Mouse (Mus musculus) kidney, embryonic 14.5 days (tissue): ENCODE data around the gene Meox1. TPM values are rescaled to one million over a fixed set of nuclear protein-coding genes. Genes with fewer than 3 reads are reported as not detected.

Experiments
- ATAC-seq: fragments of 200-750 bp; cut with Nextera tagmentation; 2 replicates; pipeline ENCODE4 v1.8.0; 2017; ENCODE audit warnings: moderate number of reproducible peaks, mild to moderate bottlenecking, moderate TSS enrichment, moderate library complexity; ENCODE audit not compliant: low FRiP score, low TSS enrichment
- H3K27ac ChIP-seq: fragments of 300-500 bp; sonication (generic); 2 replicates; pipeline ENCODE4 v1.5.1; 2014; ENCODE audit warnings: low read depth, mild to moderate bottlenecking, low read length, moderate library complexity, mixed read lengths
- H3K27me3 ChIP-seq: fragments of 300-500 bp; sonication (generic); 2 replicates; pipeline ENCODE4 v1.6.1; 2014; ENCODE audit warnings: mild to moderate bottlenecking, low read length; ENCODE audit not compliant: control insufficient read depth, insufficient read depth
- H3K36me3 ChIP-seq: fragments of 300-500 bp; sonication (generic); 2 replicates; pipeline ENCODE4 v1.6.1; 2014; ENCODE audit warnings: low read length, mixed read lengths; ENCODE audit not compliant: control insufficient read depth, insufficient read depth
- H3K4me1 ChIP-seq: fragments of 300-500 bp; sonication (generic); 2 replicates; pipeline ENCODE4 v1.6.1; 2014; ENCODE audit warnings: low read length, mixed read lengths; ENCODE audit not compliant: control insufficient read depth, insufficient read depth
- H3K4me2 ChIP-seq: fragments of 300-500 bp; sonication (generic); replicated peaks from 2 replicates; pipeline ENCODE4 v1.6.1; 2014; ENCODE audit warnings: low read depth, mild to moderate bottlenecking, low read length
- H3K4me3 ChIP-seq: fragments of 300-500 bp; sonication (generic); 2 replicates; pipeline ENCODE4 v1.5.1; 2014; ENCODE audit warnings: mild to moderate bottlenecking, low read length
- H3K9ac ChIP-seq: fragments of 300-500 bp; sonication (generic); 2 replicates; pipeline ENCODE4 v1.6.1; 2014; ENCODE audit warnings: low read depth, mild to moderate bottlenecking, low read length, moderate library complexity
- H3K9me3 ChIP-seq: fragments of 300-500 bp; sonication (generic); 2 replicates; pipeline ENCODE4 v1.6.1; 2016; ENCODE audit warnings: low read length; ENCODE audit not compliant: control insufficient read depth
- WGBS: fragments of 180-500 bp; shearing (Covaris S2); extraction: QIAGEN DNeasy Blood & Tissue Kit; methylation state at CpG from one replicate; pipeline ENCODE4 v1.1.7; 2014; 5-methylcytosine and 5-hydroxymethylcytosine counted together
- polyA plus RNA-seq: library from polyadenylated mRNA; unstranded; fragments of >200 nt; fragmentation: Nextera tagmentation; extraction: Ambion mirVana; gene quantifications from 2 replicates; pipeline ENCODE4 v1.2.1, GENCODE M21; 2014

Meox1 gene
- polyA plus RNA-seq, 1 experiment from 2014 or later = 15.6 TPM

- 24% methylated on average over 21 of the region's 21 CpGs for WGBS
- Histone ChIP-seq H3K4me2 (no peak overlapping the region), H3K27me3 (peaks cover 5% of the 10 kb centered on the region), H3K4me1 (peaks cover 12% of the 10 kb centered on the region), H3K9ac (0 out of 2 replicates have a peak overlapping the region, but pooled peaks have one; percentile 7), H3K9me3 (no peaks in the 10 kb centered on the region), H3K27ac (no peak overlapping the region), H3K36me3 (no peaks in the 10 kb centered on the region), H3K4me3 (no peak overlapping the region)
- peak; percentile 17; the same call in 1 of the 2 replicates for ATAC-seq
These were observed 16.2 kb upstream of the Meox1 start for GRCm38 (mm10) chr11:101910230-101910946.

- Histone ChIP-seq H3K9ac (no peak overlapping the region), H3K4me1 (peaks cover 17% of the 10 kb centered on the region), H3K27ac (no peak overlapping the region), H3K9me3 (no peaks in the 10 kb centered on the region), H3K4me2 (no peak overlapping the region), H3K36me3 (no peaks in the 10 kb centered on the region), H3K27me3 (peaks cover 5% of the 10 kb centered on the region), H3K4me3 (no peak overlapping the region)
- ATAC-seq = peak; percentile 60
- WGBS = 15% methylated on average over 6 of the region's 6 CpGs
These were observed 14.6 kb upstream of the Meox1 start for GRCm38 (mm10) chr11:101908777-101909176.

GRCm38 (mm10) chr11:101905115-101905514 is 10.9 kb upstream of the Meox1 start:
- H3K9me3 ChIP-seq = no peaks in the 10 kb centered on the region
- no peaks in the 10 kb centered on the region for H3K36me3 ChIP-seq
- H3K4me3 ChIP-seq = no peak overlapping the region
- H3K27ac ChIP-seq = no peak overlapping the region
- ATAC-seq = no peak
- 32% methylated on average over 13 of the region's 13 CpGs for WGBS
- no peak overlapping the region for H3K4me2 ChIP-seq
- H3K27me3 ChIP-seq = peaks cover 5% of the 10 kb centered on the region; the same call in 1 of the 2 replicates
- H3K4me1 ChIP-seq = peaks cover 31% of the 10 kb centered on the region
- no peak overlapping the region for H3K9ac ChIP-seq

GRCm38 (mm10) chr11:101901309-101901708 is 7.1 kb upstream of the Meox1 start:
- WGBS = 11% methylated on average over 8 of the region's 8 CpGs
- H3K4me3 ChIP-seq = no peak overlapping the region
- H3K4me1 ChIP-seq = peaks cover 35% of the 10 kb centered on the region
- no peaks in the 10 kb centered on the region for H3K36me3 ChIP-seq
- no peak overlapping the region for H3K9ac ChIP-seq
- peak; percentile 53 for ATAC-seq
- no peak overlapping the region for H3K4me2 ChIP-seq
- H3K9me3 ChIP-seq = no peaks in the 10 kb centered on the region
- peak overlapping the region; percentile 62; the same call in 1 of the 2 replicates for H3K27ac ChIP-seq
- H3K27me3 ChIP-seq = no peaks in the 10 kb centered on the region

- Histone ChIP-seq H3K36me3 (no peaks in the 10 kb centered on the region), H3K4me3 (no peak overlapping the region), H3K27ac (no peak overlapping the region), H3K9me3 (no peaks in the 10 kb centered on the region), H3K4me2 (no peak overlapping the region), H3K4me1 (peaks cover 50% of the 10 kb centered on the region), H3K27me3 (peaks cover 3% of the 10 kb centered on the region; the same call in 1 of the 2 replicates), H3K9ac (no peak overlapping the region)
- ATAC-seq = no peak
- WGBS = 88% methylated on average over 4 of the region's 4 CpGs
These were observed 4.2 kb upstream of the Meox1 start for GRCm38 (mm10) chr11:101898328-101898727.

- H3K4me2 ChIP-seq = no peak overlapping the region
These were observed 2.6 kb upstream of the Meox1 start for GRCm38 (mm10) chr11:101896546-101897361.

GRCm38 (mm10) chr11:101893560-101893959 is 614 bp downstream of the Meox1 start:
- peak overlapping the region; percentile 34; the same call in 1 of the 2 replicates for H3K4me2 ChIP-seq
- ATAC-seq = no peak
- H3K9me3 ChIP-seq = no peaks in the 10 kb centered on the region

More at GRCm38 (mm10) chr11:101896546-101897361, 2.6 kb upstream of the Meox1 start:
- peaks cover 12% of the 10 kb centered on the region for H3K27me3 ChIP-seq
- H3K9ac ChIP-seq = no peak overlapping the region
- H3K4me1 ChIP-seq = peaks cover 50% of the 10 kb centered on the region
- no peak overlapping the region for H3K4me3 ChIP-seq
- WGBS = 9% methylated on average over 13 of the region's 13 CpGs
- ATAC-seq = peak; percentile 84
- H3K36me3 ChIP-seq = no peaks in the 10 kb centered on the region
- no peaks in the 10 kb centered on the region for H3K9me3 ChIP-seq
- peak overlapping the region; percentile 57; the same call in 1 of the 2 replicates for H3K27ac ChIP-seq

GRCm38 (mm10) chr11:101891451-101891850 is 2.7 kb downstream of the Meox1 start:
- peak overlapping the region; percentile 12; the same call in 1 of the 2 replicates for H3K27ac ChIP-seq

More at GRCm38 (mm10) chr11:101893560-101893959, 614 bp downstream of the Meox1 start:
- H3K4me3 ChIP-seq = peak overlapping the region; percentile 23; the same call in 1 of the 2 replicates
- H3K27ac ChIP-seq = peak overlapping the region; percentile 44; the same call in 1 of the 2 replicates
- peak overlapping the region; percentile 53; the same call in 1 of the 2 replicates for H3K9ac ChIP-seq
- H3K36me3 ChIP-seq = no peaks in the 10 kb centered on the region
- H3K27me3 ChIP-seq = peaks cover 12% of the 10 kb centered on the region
- WGBS = 14% methylated on average over 15 of the region's 15 CpGs
- peaks cover 65% of the 10 kb centered on the region for H3K4me1 ChIP-seq

More at GRCm38 (mm10) chr11:101891451-101891850, 2.7 kb downstream of the Meox1 start:
- 4% methylated on average over 11 of the region's 11 CpGs for WGBS
- Histone ChIP-seq H3K4me2 (peak overlapping the region; percentile 29), H3K36me3 (no peaks in the 10 kb centered on the region), H3K9ac (no peak overlapping the region; the same call in 1 of the 2 replicates), H3K9me3 (no peaks in the 10 kb centered on the region), H3K27me3 (peaks cover 12% of the 10 kb centered on the region), H3K4me1 (peaks cover 56% of the 10 kb centered on the region), H3K4me3 (peak overlapping the region; percentile 3; the same call in 1 of the 2 replicates)
- no peak for ATAC-seq
